Mouse (Mus musculus) urinary bladder, postnatal 25 days (tissue): ENCODE results near the gene Crebrf.
A peak's percentile ranks its signal among the peaks of the same experiment; 100 is the strongest.

Source experiments
- DNase-seq: peaks from one replicate; pipeline ENCODE4 v3.0.0; 2022; ENCODE audit warnings: low spot score

Gene Crebrf

GRCm38 (mm10) chr17:26705463-26706359, 9.7 kb upstream of the Crebrf start:
- DNase-seq = no peak

DNA sequence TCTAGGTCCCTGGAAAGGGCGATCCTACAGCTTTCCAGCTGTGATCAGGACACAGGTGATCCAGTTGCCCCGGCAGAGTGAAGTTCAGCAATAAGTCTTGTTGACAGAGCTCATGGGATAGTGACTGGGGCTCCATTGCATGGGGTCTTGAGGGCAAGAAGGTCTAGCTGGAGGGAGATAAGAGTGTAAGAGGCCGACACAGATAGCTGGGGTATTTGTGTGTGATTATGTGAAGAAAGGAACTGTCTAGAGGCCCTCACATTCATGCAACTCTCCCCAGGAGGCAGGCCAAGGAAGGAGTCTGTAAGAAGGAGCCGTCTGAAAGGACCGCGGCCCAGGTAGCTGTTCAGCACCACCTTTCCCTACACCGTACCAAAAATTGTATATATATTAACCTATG, 8.4 kb upstream of the Crebrf start:
- DNase-seq = no peak

- DNase-seq = no peak
Measured at GRCm38 (mm10) chr17:26708499-26708898, 7.0 kb upstream of the Crebrf start.

GRCm38 (mm10) chr17:26708993-26709590, 6.4 kb upstream of the Crebrf start:
- DNase-seq = no peak

DNA sequence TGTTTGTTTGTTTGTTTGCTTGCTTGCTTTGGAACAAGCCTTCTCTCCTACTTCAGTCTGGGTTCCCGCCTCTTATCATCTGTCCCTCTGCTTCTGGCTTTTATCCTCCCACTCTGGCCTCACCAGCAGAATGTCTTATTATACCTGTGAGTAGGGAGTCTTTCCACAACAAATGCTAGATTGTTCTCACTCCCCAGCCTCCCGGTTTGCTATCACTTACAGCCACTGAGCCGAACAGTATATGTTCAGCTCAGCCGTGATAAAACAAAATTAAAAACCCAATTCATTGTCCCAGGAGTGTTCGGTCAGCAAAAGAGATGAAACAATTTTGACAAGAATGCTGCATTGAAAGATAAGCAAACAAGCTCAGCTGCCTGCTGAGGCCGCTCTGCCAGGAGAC, 5.4 kb upstream of the Crebrf start:
- DNase-seq = no peak

DNA sequence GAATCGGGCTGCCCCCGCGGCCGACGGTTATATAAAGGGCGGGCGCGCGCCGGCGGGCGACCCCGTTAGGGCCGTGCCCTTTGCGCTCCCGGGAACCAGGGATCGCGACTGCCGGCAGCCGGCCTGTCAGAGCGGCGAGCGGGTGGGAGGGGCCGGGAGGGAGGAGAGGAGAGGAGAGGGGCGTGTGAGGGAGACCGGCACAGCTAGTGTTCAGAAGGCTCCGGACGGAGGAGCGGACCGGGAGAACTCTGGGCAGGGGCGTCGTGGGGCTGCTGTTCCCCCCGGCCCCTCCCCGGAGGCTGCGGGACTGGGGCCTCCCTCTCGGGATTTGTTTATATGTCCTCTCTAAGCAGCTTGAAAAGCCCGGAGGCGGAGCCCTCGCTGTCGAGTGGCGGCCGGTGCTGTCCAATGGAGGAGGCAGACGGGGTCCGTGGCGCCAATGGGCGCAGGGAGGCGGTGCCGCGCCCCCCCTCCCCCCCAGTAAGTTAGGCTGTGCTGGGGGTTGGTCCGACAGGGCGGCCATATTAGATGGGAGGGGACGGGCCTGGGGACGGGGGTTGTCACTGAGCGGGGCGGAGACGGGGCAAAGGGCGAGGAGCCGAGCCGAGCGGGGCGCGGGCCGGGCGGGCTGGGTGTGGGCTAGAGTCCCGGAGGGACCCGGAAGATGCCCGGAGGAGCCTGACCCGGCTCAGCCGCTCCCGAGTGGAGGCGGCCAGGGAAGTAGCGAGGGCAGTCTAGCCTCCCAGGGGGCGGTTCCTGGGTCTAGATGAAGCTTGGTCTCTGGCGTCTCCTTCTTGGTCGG, 667 bp downstream of the Crebrf start:
- DNase-seq = peak; percentile 80

GRCm38 (mm10) chr17:26717868-26718267, 2.4 kb downstream of the Crebrf start:
- no peak for DNase-seq

GRCm38 (mm10) chr17:26719405-26719804, 4.0 kb downstream of the Crebrf start:
- DNase-seq = no peak

GRCm38 (mm10) chr17:26721802-26722201, 6.4 kb downstream of the Crebrf start:
- no peak for DNase-seq

GRCm38 (mm10) chr17:26724790-26725189, 9.3 kb downstream of the Crebrf start:
- no peak for DNase-seq

DNA sequence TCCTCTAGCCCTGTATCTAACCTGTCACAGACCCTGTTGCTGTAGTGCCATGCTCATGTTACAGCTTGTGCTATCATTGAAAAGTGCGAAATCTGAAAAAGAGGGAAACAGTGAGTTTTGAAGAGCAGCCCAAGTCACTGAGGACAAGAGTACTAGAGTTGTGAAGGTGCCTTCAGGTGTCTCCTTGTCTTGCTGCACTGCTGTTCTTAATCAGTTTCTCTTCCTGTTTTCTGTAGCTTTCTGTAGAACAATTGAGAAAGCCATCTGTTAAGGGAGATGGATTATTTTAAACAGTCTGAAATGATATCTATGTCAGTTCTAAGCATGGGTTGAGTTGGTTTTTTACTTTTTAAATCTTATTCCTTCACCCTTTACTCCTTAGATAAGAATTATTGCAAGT, 11.2 kb downstream of the Crebrf start:
- DNase-seq = no peak

DNA sequence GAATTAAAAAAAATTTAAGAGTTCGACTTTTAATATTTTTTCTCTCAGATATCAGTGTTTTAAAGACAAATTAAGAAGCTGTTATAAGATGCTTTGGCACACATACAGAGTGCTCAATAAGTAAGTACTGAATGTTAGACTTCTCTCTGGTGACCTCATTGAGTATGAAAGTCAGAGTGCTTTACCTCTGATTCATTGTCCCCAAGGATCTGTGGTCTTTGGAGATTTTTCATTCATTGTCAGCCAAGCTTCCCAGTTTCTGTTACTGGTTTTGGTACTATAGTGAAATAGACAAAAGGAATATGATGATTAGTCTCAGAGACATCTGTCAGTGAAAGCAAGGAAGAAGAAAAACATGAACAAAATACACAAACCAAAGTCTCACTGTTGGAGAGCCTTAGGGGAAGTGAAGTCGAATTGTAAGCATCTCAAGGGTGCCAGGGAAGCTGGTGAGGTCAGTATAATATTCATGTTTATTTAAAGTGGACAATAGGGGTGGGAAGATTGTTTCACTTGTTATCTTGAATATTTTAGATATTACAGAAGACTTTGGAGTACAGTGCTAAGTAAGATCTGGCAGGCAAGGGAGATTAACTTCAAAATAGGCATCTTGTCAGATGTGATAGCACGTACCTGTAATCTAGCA, 11.8 kb downstream of the Crebrf start:
- DNase-seq = no peak

DNA sequence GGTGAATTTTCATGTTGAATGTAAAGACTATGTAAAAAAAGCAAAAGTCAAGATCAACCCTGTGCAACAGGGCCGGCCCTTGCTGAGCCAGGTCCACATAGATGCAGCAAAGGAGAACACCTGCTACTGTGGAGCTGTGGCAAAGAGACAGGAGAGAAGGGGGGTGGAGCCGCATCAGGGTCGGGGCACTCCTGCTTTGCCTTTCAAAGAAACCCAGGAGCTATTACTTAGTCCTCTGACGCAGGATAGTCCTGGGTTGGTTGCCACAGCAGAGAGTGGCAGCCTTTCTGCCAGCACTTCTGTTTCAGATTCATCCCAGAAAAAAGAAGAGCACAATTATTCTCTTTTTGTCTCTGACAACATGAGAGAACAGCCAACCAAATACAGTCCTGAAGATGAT, 27.1 kb downstream of the Crebrf start:
- no peak for DNase-seq

DNA sequence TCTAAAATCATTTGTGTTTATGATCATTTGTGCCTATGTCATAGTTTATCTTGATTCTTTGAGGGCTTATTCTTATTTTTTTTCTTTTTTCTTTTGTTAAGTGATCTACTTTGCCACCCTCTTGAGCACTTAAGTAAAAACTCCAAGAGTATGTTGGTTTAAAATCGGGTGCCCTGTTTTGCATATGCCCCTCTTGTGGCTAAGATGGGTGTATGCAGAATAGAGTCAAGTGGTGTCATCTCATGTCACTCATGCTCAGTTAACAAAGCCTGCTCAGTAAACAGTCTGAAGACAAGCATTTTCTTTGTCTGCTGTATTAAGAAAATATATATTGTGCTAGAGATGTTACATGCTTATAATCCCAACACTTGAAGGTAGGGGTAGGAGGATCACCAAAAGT, 27.8 kb downstream of the Crebrf start:
- DNase-seq = no peak

DNA sequence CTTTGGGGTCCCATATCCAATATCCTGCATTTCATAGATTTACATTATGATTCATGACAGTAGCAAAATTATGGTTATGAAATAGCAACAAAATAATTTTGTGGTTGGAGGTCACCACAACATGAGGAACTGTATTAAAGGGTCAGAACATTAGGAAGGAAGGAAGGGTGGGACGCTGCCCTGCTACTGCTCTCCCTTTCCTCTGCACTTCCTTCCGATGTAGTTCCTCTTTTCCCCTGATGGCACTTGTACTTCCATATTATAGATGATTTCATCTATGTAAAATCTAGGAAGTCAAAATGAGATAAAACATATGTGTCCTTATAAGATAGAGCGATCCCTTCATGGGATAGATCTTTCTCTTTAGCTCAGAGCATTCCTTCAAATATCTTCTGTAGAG, 34.5 kb downstream of the Crebrf start:
- no peak for DNase-seq

- no peak for DNase-seq
Measured at GRCm38 (mm10) chr17:26752297-26752696, 36.8 kb downstream of the Crebrf start.

DNA sequence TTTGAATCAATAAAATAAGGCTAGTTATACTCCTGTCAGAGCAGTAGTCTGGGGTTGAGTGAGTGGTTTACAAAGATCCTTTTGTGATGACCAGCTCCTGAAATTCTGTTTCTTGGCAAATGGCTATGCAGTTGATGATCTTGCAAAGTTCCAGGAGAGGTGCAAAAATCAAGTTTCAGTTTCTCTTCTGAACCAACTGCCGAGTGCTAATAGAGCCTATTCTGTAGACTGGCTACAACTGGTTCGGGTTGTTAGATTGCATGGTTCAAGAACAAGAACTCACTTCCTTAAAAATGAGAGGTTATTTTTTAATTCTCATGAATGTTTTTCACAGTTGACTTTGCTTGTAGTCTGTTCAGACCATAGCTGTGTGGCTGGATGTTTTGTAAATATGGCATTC, 38.0 kb downstream of the Crebrf start:
- no peak for DNase-seq

DNA sequence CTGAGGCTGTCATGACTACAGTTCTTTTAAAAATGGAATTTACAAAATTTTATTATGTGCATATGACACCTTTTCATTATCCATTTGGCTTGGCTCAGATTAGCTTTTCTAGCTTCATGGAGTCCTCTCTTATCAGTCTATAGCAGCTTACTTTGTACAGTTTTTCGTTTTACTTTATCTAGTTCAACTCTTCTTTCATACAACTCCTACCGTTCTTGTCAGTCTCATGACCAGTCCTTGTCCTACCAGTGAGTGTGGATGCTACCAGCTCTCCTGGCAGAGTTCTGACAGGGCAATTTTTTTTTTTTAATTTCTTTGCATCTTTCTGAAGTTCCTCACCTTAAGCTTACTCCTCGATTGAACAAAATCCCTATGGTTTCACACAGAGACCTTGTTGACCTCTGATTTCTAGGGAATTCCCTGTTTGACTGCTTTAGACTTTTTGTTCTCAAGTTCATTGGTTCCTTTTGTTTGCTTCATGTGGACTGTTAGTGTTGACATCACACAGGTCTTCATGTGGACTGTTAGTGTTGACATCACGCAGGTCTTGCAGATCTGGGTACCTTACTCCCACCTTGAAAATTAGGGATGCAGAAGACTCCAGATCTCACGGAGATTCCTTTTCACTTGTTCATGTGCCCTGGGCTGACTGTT, 51.8 kb downstream of the Crebrf start:
- no peak for DNase-seq

GRCm38 (mm10) chr17:26767754-26768124, 52.3 kb downstream of the Crebrf start:
- DNase-seq = no peak

DNA sequence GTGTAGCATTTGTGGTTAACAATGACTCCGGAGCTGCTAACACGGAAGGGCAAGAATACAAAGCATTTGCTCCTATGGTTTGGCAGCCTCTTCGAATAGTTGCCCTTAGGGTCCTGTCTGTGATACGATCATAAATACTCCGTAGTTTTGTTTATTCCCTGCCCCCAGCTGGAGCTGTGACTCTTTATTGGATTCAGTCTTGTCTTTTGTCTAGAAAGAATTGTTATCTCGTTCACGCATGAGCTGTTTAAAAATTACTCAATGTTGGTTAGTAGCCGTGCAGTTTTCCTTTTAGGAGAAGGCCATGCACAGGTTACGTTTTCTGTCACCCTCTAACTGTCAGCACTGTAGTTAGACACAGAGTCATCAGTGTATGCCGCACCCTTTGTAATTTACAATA, 60.8 kb downstream of the Crebrf start:
- no peak for DNase-seq

DNA sequence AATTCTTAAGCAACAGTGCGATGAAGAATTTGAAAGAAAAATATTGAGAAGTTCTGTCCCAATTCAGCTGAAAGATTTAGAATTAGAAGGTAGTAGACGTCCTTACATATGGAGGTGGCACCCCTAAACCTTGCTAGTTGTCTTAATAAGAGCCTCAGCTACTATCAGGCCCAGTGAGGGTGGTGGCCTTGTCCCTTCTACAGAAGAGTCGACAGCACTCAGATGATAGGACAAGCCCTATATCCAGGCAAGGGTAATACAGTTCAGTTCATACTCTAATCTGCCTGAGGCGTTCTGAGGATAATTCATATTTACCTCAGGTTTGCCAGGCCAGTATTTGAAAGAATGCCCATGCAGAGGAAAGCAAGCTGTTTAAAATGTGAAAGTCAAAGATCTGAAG, 62.6 kb downstream of the Crebrf start:
- DNase-seq = no peak
